Mouse (Mus musculus): ENCODE measurements around the gene Ccdc83.
"Not testable (repeated sequence)": the region's sequence is repeated elsewhere in the genome, so short reads cannot be mapped to it uniquely, and the experiment has no call there.

Ccdc83 gene

GRCm38 (mm10) chr7:90261902-90262599, 3.5 kb downstream of the Ccdc83 start:
- DNase-seq (ENCODE audit: low read depth in 2 of 2, low spot score in 2 of 2), result no peak

GRCm38 (mm10) chr7:90259899-90260298, 5.7 kb downstream of the Ccdc83 start:
- no peak for DNase-seq (ENCODE audit: low read depth in 2 of 2, low spot score in 2 of 2)

- DNase-seq (ENCODE audit: low read depth in 2 of 2, low spot score in 2 of 2), result no peak
Observed at GRCm38 (mm10) chr7:90258701-90259100, 6.9 kb downstream of the Ccdc83 start.

GRCm38 (mm10) chr7:90252946-90253345, 12.6 kb downstream of the Ccdc83 start:
- DNase-seq (ENCODE audit: low read depth in 2 of 2, low spot score in 2 of 2), result no peak

DNA sequence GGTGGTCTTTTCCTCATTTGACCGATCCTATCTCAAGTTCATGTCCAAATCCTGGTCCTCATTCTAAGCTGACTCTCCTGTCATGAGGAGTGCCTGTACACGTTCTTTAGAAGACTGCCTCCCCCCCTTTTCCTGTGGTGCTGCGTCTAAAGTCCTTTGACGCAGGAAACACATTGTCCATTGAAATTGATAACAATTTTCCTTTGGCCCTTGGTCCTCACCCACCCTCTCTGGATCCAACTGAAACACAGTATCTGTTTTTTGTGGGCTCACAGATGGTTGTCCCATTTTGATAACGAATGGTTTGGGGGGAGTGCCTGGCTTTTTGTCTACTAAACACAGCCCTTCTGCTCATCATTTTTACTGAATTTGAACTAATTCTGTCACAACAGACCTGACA, 21.9 kb downstream of the Ccdc83 start:
- no peak for DNase-seq (ENCODE audit: low read depth in 2 of 2, low spot score in 2 of 2)

- DNase-seq (ENCODE audit: low read depth in 2 of 2, low spot score in 2 of 2), result no peak
Observed at GRCm38 (mm10) chr7:90243151-90243550, 22.4 kb downstream of the Ccdc83 start.

DNA sequence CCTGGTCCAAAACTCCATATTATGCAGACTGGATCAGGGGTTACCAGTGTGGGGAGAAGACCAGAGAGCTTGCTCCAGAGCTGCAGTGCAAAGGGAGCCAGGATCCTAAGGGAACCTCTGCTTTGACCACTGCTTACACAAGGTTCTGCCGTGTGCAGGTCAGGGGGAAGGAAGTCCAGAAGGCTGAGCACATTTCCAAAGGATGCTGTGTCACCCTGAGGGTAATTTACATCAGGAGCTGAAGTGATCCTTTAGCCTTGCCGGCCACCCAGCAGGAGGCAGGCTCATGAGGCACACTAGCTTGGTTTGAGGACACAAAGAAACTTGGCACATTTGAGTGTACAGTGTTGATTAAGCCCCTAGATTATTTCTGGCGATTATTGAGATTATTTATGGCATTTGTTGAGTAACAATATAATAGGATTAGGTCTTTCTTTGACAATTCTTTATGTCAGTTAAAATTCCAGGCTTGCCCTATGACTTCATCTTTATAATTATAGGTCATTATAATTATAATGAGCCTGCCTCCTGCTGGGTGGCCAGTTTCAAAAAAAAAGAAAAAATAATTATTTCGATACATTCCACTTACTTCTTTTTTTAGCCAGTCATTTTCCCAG, 29.2 kb downstream of the Ccdc83 start:
- DNase-seq (ENCODE audit: low read depth in 2 of 2, low spot score in 2 of 2), result no peak

DNA sequence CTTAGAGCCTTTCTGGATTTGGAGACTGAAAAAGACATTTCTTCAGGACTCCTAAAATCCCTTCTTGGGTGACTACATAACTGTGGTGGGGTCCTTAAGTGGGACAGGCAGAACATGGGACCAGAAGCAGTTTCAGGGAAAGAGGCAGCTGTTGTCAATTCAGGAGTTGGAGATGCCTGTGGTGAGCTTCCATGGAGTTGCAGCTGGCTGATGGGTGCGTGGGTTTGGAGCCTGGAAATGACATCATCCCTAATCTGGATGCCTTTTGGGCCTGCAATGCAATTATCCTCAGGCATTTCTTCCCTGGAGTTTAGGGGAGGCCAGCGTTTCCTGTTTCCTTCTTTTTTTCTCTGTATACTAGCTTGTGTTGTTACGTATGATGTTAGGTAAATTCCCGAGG, 31.7 kb downstream of the Ccdc83 start:
- DNase-seq (ENCODE audit: low read depth in 2 of 2, low spot score in 2 of 2), result no peak

- DNase-seq (ENCODE audit: low read depth in 2 of 2, low spot score in 2 of 2), result no peak
Observed at GRCm38 (mm10) chr7:90231431-90231830, 34.1 kb downstream of the Ccdc83 start.

GRCm38 (mm10) chr7:90228884-90229283, 36.7 kb downstream of the Ccdc83 start:
- not testable (repeated sequence) for DNase-seq (ENCODE audit: low read depth in 2 of 2, low spot score in 2 of 2)

GRCm38 (mm10) chr7:90228075-90228474, 37.5 kb downstream of the Ccdc83 start:
- DNase-seq (ENCODE audit: low read depth in 2 of 2, low spot score in 2 of 2), result no peak

DNA sequence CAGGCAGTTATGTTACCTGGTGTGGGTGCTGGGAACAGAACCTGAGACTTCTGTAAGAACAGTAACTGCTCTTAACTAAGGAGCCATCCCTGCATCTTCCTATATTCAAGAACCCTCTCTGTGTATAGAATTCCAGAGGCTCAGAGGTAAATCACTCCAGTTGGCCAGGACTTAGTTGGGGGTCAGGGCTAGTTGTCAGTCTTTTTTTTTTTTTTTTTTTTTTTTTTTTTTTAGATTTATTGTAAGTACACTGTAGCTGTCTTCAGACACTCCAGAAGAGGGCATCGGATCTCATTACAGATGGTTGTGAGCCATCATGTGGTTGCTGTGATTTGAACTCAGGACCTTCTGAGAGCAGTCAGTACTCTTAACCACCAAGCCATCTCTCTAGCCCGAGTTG, 44.1 kb downstream of the Ccdc83 start:
- DNase-seq (ENCODE audit: low read depth in 2 of 2, low spot score in 2 of 2), result no peak

- no peak for DNase-seq (ENCODE audit: low read depth in 2 of 2, low spot score in 2 of 2)
Observed at GRCm38 (mm10) chr7:90218122-90218521, 47.5 kb downstream of the Ccdc83 start.

DNA sequence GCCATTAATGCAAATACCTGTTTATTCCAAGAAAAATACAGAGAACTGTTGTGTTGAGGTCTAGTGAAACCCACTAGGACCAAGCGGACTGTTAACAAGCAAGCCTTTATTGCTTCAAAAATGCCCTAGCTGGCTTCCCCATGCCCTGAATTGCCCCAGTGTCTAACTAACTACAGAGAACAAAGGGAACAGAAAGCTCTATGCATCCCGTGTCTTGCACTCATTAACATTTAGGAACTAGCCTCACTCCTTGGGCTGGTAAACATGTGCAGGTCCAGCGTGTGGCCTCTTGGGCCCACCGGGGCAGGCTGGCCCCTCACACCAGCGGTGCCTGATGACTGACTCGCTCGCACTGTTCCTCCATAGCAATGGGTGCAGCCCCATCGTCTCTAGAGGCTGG, 49.1 kb downstream of the Ccdc83 start:
- DNase-seq (ENCODE audit: low read depth in 2 of 2, low spot score in 2 of 2), result no peak

DNA sequence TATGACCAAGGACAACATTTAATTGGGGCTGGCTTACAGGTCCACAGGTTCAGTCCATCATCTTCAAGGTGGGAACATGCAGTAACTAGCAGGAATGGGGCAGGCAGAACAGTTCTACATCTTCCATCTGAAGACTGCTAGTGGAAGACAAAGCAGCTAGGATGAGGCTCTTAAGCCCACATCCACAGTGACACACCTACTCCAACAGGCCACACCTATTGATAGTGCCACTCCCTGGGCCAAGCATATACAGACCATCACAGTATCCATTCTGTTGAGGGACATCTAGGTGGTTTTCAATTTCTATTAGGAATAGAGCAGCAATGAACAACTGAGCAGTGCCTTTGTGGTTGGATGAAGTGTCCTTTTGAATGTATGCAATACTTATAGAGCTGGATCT, 54.6 kb downstream of the Ccdc83 start:
- DNase-seq (ENCODE audit: low read depth in 2 of 2, low spot score in 2 of 2), result no peak

- DNase-seq (ENCODE audit: low read depth in 2 of 2, low spot score in 2 of 2), result no peak
Observed at GRCm38 (mm10) chr7:90210116-90210515, 55.5 kb downstream of the Ccdc83 start.

DNA sequence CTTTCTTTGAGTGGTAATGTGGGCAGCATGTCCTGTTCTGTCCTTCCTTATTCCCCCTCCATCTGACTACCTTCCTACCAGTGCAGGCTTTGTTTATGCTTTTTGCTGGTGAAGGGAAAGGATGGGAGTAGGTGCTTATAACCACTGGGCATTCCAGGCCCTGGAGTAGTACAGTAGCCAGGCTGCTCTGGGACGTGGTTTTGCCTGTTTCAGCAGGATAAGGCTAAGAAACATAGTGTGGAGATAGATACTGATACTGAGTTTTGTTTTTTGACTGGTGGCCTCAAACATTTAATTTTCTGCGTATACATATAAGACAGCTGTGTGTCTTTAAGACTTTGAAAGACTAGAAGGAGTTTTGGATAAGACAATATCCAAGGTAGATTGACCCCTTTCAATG, 61.7 kb downstream of the Ccdc83 start:
- DNase-seq (ENCODE audit: low read depth in 2 of 2, low spot score in 2 of 2), result no peak

DNA sequence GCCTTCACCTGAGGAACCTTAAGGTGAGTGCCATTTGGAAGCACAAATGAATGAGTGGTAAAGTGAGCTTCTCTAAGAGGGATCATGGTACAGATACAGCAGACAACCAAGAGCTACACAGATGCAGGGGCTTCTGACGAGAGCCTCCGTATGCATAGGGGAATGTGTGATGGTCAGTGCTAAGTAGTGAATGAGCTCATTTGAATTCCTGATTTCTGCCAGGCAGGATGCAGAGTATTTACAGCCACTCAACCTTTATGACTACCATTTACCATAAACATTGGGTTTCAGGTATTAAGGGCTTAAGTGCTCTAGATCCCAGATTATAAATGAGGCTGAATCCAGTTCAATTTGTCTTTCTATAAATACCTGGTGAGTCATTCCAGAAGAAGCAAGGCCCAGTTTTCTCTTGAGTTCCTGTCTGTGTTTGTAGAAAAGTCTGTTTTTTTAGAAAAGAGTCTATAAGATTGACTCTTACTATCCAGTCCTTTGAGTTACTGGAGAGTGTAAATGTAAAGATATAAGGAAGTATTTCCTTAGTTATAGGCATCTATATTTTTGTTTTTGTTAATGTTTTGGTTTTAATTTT, 63.6 kb downstream of the Ccdc83 start:
- DNase-seq (ENCODE audit: low read depth in 2 of 2, low spot score in 2 of 2), result no peak

GRCm38 (mm10) chr7:90200251-90200650, 65.3 kb downstream of the Ccdc83 start:
- no peak for DNase-seq (ENCODE audit: low read depth in 2 of 2, low spot score in 2 of 2)

GRCm38 (mm10) chr7:90180635-90181034, 84.9 kb downstream of the Ccdc83 start:
- no peak for DNase-seq (ENCODE audit: low read depth in 2 of 2, low spot score in 2 of 2)

DNA sequence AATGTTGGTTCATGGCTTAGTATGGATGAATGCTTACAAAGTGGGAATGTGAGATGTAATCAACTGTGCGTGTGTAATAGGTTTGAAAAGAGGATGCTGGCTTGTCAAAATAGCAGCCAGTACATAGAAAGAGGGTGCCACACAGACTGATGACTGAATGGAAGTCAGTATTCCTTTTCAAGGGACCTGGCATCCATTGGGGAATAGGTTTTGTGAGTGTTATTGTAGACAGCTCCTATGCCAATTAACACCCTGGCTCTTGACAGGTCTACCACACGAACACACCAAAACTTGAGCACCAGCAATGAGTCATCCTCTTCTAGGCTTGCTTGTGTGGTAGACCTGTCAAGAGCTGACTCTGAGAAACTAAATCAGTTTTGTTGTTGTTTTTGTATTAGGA, 90.0 kb downstream of the Ccdc83 start:
- DNase-seq (ENCODE audit: low read depth in 2 of 2, low spot score in 2 of 2), result no peak

Data from CD8-positive naive resting alpha-beta T cell, adult 2 months (primary cell).